Mouse (Mus musculus): ENCODE results near the gene Plac8. TPM values are rescaled to one million over a fixed set of nuclear protein-coding genes. Genes with fewer than 3 reads are reported as not detected.

The Plac8 gene
- polyA plus RNA-seq, 1 experiment from 2014 or later, result 5.5 TPM

- Histone ChIP-seq H3K4me2 (ENCODE audit: low read depth, low read length) (no peak overlapping the region), H3K4me1 (ENCODE audit: control insufficient read depth, insufficient read depth, low read length) (no peaks in the 10 kb centered on the region), H3K27ac (replicated peaks; ENCODE audit: low read depth, low read length) (no peak overlapping the region), H3K4me3 (ENCODE audit: low read depth, low read length) (no peak overlapping the region), H3K9me3 (replicated peaks; ENCODE audit: control insufficient read depth, low read length) (no peaks in the 10 kb centered on the region), H3K36me3 (replicated peaks; ENCODE audit: control insufficient read depth, insufficient read depth, low read depth, low read length) (peaks cover 11% of the 10 kb centered on the region), H3K27me3 (ENCODE audit: control insufficient read depth, insufficient read depth, low read length) (no peaks in the 10 kb centered on the region), H3K9ac (replicated peaks; ENCODE audit: low read length) (no peak overlapping the region)
- DNase-seq (ENCODE audit: low spot score) (no peak), ATAC-seq (replicated peaks; ENCODE audit: insufficient number of reproducible peaks, low FRiP score, low TSS enrichment, low read depth) (no peak)
- WGBS, result 86% methylated on average over 2 of the region's 2 CpGs
Observed at GRCm38 (mm10) chr5:100548236-100548635, 23.8 kb downstream of the Plac8 start.

GRCm38 (mm10) chr5:100546294-100547080, 25.6 kb downstream of the Plac8 start:
- DNase-seq (ENCODE audit: low spot score), result no peak

GRCm38 (mm10) chr5:100536638-100537037, 35.4 kb downstream of the Plac8 start:
- no peaks in the 10 kb centered on the region for H3K4me1 ChIP-seq (ENCODE audit: control insufficient read depth, insufficient read depth, low read length)
- no peak overlapping the region for H3K4me3 ChIP-seq (ENCODE audit: low read depth, low read length)
- peaks cover under 1% of the 10 kb centered on the region; the same call in 1 of the 2 replicates for H3K36me3 ChIP-seq (replicated peaks; ENCODE audit: control insufficient read depth, insufficient read depth, low read depth, low read length)
- no peaks in the 10 kb centered on the region for H3K27me3 ChIP-seq (ENCODE audit: control insufficient read depth, insufficient read depth, low read length)
- H3K9me3 ChIP-seq (replicated peaks; ENCODE audit: control insufficient read depth, low read length), result no peaks in the 10 kb centered on the region
- ATAC-seq (replicated peaks; ENCODE audit: insufficient number of reproducible peaks, low FRiP score, low TSS enrichment, low read depth) (no peak), DNase-seq (ENCODE audit: low spot score) (peak; percentile 54)
- 93% methylated on average over 3 of the region's 3 CpGs for WGBS
- H3K9ac ChIP-seq (replicated peaks; ENCODE audit: low read length), result no peak overlapping the region
- no peak overlapping the region for H3K4me2 ChIP-seq (ENCODE audit: low read depth, low read length)
- H3K27ac ChIP-seq (replicated peaks; ENCODE audit: low read depth, low read length), result no peak overlapping the region

More at GRCm38 (mm10) chr5:100546294-100547080, 25.6 kb downstream of the Plac8 start:
- no peak overlapping the region for H3K9ac ChIP-seq (replicated peaks; ENCODE audit: low read length)
- H3K36me3 ChIP-seq (replicated peaks; ENCODE audit: control insufficient read depth, insufficient read depth, low read depth, low read length), result peaks cover 11% of the 10 kb centered on the region
- WGBS, result 91% methylated on average over 6 of the region's 6 CpGs
- no peaks in the 10 kb centered on the region for H3K9me3 ChIP-seq (replicated peaks; ENCODE audit: control insufficient read depth, low read length)
- no peak overlapping the region for H3K4me3 ChIP-seq (ENCODE audit: low read depth, low read length)
- no peaks in the 10 kb centered on the region for H3K27me3 ChIP-seq (ENCODE audit: control insufficient read depth, insufficient read depth, low read length)
- no peak overlapping the region for H3K27ac ChIP-seq (replicated peaks; ENCODE audit: low read depth, low read length)
- no peak for ATAC-seq (replicated peaks; ENCODE audit: insufficient number of reproducible peaks, low FRiP score, low TSS enrichment, low read depth)
- H3K4me1 ChIP-seq (ENCODE audit: control insufficient read depth, insufficient read depth, low read length), result no peaks in the 10 kb centered on the region
- H3K4me2 ChIP-seq (ENCODE audit: low read depth, low read length), result no peak overlapping the region

GRCm38 (mm10) chr5:100535826-100536225, 36.2 kb downstream of the Plac8 start:
- H3K4me1 ChIP-seq (ENCODE audit: control insufficient read depth, insufficient read depth, low read length), result no peaks in the 10 kb centered on the region
- peaks cover 2% of the 10 kb centered on the region for H3K36me3 ChIP-seq (replicated peaks; ENCODE audit: control insufficient read depth, insufficient read depth, low read depth, low read length)
- ATAC-seq (replicated peaks; ENCODE audit: insufficient number of reproducible peaks, low FRiP score, low TSS enrichment, low read depth) (no peak), DNase-seq (ENCODE audit: low spot score) (no peak)
- H3K4me3 ChIP-seq (ENCODE audit: low read depth, low read length), result no peak overlapping the region
- WGBS, result 86% methylated on average over 7 of the region's 7 CpGs
- H3K9ac ChIP-seq (replicated peaks; ENCODE audit: low read length), result no peak overlapping the region
- H3K9me3 ChIP-seq (replicated peaks; ENCODE audit: control insufficient read depth, low read length), result no peaks in the 10 kb centered on the region
- H3K27me3 ChIP-seq (ENCODE audit: control insufficient read depth, insufficient read depth, low read length), result no peaks in the 10 kb centered on the region
- no peak overlapping the region for H3K27ac ChIP-seq (replicated peaks; ENCODE audit: low read depth, low read length)
- no peak overlapping the region for H3K4me2 ChIP-seq (ENCODE audit: low read depth, low read length)

GRCm38 (mm10) chr5:100526164-100526563, 45.9 kb downstream of the Plac8 start:
- Histone ChIP-seq H3K9ac (replicated peaks; ENCODE audit: low read length) (no peak overlapping the region), H3K27me3 (ENCODE audit: control insufficient read depth, insufficient read depth, low read length) (no peaks in the 10 kb centered on the region), H3K27ac (replicated peaks; ENCODE audit: low read depth, low read length) (no peak overlapping the region), H3K4me1 (ENCODE audit: control insufficient read depth, insufficient read depth, low read length) (no peaks in the 10 kb centered on the region), H3K4me3 (ENCODE audit: low read depth, low read length) (no peak overlapping the region), H3K9me3 (replicated peaks; ENCODE audit: control insufficient read depth, low read length) (no peaks in the 10 kb centered on the region), H3K4me2 (ENCODE audit: low read depth, low read length) (no peak overlapping the region), H3K36me3 (replicated peaks; ENCODE audit: control insufficient read depth, insufficient read depth, low read depth, low read length) (peaks cover 4% of the 10 kb centered on the region)
- WGBS, result 85% methylated on average over 7 of the region's 7 CpGs
- DNase-seq (ENCODE audit: low spot score), result no peak
- no peak for ATAC-seq (replicated peaks; ENCODE audit: insufficient number of reproducible peaks, low FRiP score, low TSS enrichment, low read depth)

- Histone ChIP-seq H3K4me2 (ENCODE audit: low read depth, low read length) (no peak overlapping the region), H3K27me3 (ENCODE audit: control insufficient read depth, insufficient read depth, low read length) (no peaks in the 10 kb centered on the region), H3K27ac (replicated peaks; ENCODE audit: low read depth, low read length) (no peak overlapping the region), H3K9ac (replicated peaks; ENCODE audit: low read length) (no peak overlapping the region), H3K36me3 (replicated peaks; ENCODE audit: control insufficient read depth, insufficient read depth, low read depth, low read length) (peaks cover 4% of the 10 kb centered on the region), H3K4me1 (ENCODE audit: control insufficient read depth, insufficient read depth, low read length) (no peaks in the 10 kb centered on the region), H3K9me3 (replicated peaks; ENCODE audit: control insufficient read depth, low read length) (no peaks in the 10 kb centered on the region), H3K4me3 (ENCODE audit: low read depth, low read length) (no peak overlapping the region)
- WGBS, result 90% methylated on average over 3 of the region's 3 CpGs
- ATAC-seq (replicated peaks; ENCODE audit: insufficient number of reproducible peaks, low FRiP score, low TSS enrichment, low read depth) (no peak), DNase-seq (ENCODE audit: low spot score) (no peak)
Observed at GRCm38 (mm10) chr5:100525620-100526019, 46.4 kb downstream of the Plac8 start.

GRCm38 (mm10) chr5:100524921-100525320, 47.1 kb downstream of the Plac8 start:
- H3K9me3 ChIP-seq (replicated peaks; ENCODE audit: control insufficient read depth, low read length), result no peaks in the 10 kb centered on the region
- H3K4me2 ChIP-seq (ENCODE audit: low read depth, low read length), result no peak overlapping the region
- ATAC-seq (replicated peaks; ENCODE audit: insufficient number of reproducible peaks, low FRiP score, low TSS enrichment, low read depth), result no peak
- H3K27me3 ChIP-seq (ENCODE audit: control insufficient read depth, insufficient read depth, low read length), result no peaks in the 10 kb centered on the region
- no peak overlapping the region for H3K27ac ChIP-seq (replicated peaks; ENCODE audit: low read depth, low read length)
- H3K4me3 ChIP-seq (ENCODE audit: low read depth, low read length), result no peak overlapping the region
- DNase-seq (ENCODE audit: low spot score), result no peak
- H3K36me3 ChIP-seq (replicated peaks; ENCODE audit: control insufficient read depth, insufficient read depth, low read depth, low read length), result peaks cover 1% of the 10 kb centered on the region; the same call in 1 of the 2 replicates
- no peaks in the 10 kb centered on the region for H3K4me1 ChIP-seq (ENCODE audit: control insufficient read depth, insufficient read depth, low read length)
- no peak overlapping the region for H3K9ac ChIP-seq (replicated peaks; ENCODE audit: low read length)
- WGBS, result 96% methylated on average over 9 of the region's 9 CpGs

GRCm38 (mm10) chr5:100523331-100523730, 48.7 kb downstream of the Plac8 start:
- no peaks in the 10 kb centered on the region for H3K27me3 ChIP-seq (ENCODE audit: control insufficient read depth, insufficient read depth, low read length)
- H3K9ac ChIP-seq (replicated peaks; ENCODE audit: low read length), result no peak overlapping the region
- no peak overlapping the region for H3K27ac ChIP-seq (replicated peaks; ENCODE audit: low read depth, low read length)
- no peak overlapping the region for H3K4me3 ChIP-seq (ENCODE audit: low read depth, low read length)
- no peak overlapping the region for H3K4me2 ChIP-seq (ENCODE audit: low read depth, low read length)
- ATAC-seq (replicated peaks; ENCODE audit: insufficient number of reproducible peaks, low FRiP score, low TSS enrichment, low read depth) (no peak), DNase-seq (ENCODE audit: low spot score) (no peak)
- H3K9me3 ChIP-seq (replicated peaks; ENCODE audit: control insufficient read depth, low read length), result no peaks in the 10 kb centered on the region
- no peaks in the 10 kb centered on the region for H3K36me3 ChIP-seq (replicated peaks; ENCODE audit: control insufficient read depth, insufficient read depth, low read depth, low read length)
- 93% methylated on average over 1 of the region's 1 CpGs for WGBS
- H3K4me1 ChIP-seq (ENCODE audit: control insufficient read depth, insufficient read depth, low read length), result no peaks in the 10 kb centered on the region
